Mouse (Mus musculus): ENCODE data around the gene Ddx39. TPM values are rescaled to one million over a fixed set of nuclear protein-coding genes. Genes with fewer than 3 reads are reported as not detected.

Gene Ddx39
- polyA plus RNA-seq, 1 experiment from 2014 or later, result 75.5 TPM

DNA sequence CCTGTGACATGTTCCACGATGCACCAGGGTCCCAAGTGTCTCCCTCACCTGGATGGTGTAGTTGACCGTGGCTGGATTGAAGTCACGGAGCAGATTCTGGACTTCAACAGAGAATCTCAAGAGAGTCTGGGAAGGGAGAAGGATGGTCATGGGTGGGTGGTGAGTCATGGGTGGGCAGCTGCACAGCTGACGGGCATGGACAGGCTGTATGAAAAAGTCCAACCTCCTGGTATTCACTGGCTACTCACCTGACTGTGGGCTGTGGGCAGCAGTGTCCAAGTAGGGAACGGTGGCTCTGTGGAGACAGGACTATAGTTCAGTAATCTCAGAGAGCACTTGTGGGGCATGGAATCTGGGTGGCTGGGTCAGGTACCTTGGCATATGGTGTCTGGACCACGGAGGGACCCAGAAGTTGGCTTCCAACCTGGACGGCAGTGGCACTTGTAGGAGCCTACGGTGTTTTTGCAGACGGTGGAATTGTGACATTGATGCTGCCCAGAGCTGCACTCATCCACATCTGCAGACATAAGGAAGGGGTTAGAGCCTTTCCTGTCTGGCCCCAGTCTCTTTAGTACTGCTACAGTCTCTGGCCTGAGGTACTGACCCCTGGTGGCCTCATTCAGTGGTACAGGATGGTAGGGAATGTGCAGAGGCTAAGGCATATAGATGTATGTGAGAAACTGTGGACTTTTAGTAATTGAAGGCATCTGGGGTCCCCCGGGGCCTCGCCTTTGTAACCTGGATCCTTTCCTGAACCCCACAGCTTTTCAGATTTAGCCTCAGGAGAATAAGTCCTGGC is 14.2 kb downstream of the Ddx39 start:
- Histone ChIP-seq H3K9ac (ENCODE audit: low read depth, low read length) (no peak overlapping the region), H3K4me1 (replicated peaks; ENCODE audit: control insufficient read depth, insufficient read depth, low read length) (no peaks in the 10 kb centered on the region), H3K27me3 (replicated peaks; ENCODE audit: control insufficient read depth, insufficient read depth, low read length) (no peaks in the 10 kb centered on the region), H3K9me3 (ENCODE audit: control insufficient read depth) (no peaks in the 10 kb centered on the region), H3K4me2 (replicated peaks; ENCODE audit: low read depth) (no peak overlapping the region), H3K27ac (ENCODE audit: low read depth, low read length) (no peak overlapping the region), H3K4me3 (ENCODE audit: low read depth, low read length) (no peak overlapping the region), H3K36me3 (ENCODE audit: control insufficient read depth, insufficient read depth) (peaks cover 60% of the 10 kb centered on the region)
- ATAC-seq, result no peak
- WGBS, result 70% methylated on average over 11 of the region's 11 CpGs
- TF ChIP-seq CTCF (IDR thresholded peaks at IDR 0.05; ENCODE audit: low read depth), result peak; percentile 81

- WGBS, result 80% methylated on average over 5 of the region's 5 CpGs
- TF ChIP-seq CTCF (IDR thresholded peaks at IDR 0.05; ENCODE audit: low read depth), result no peak
- Histone ChIP-seq H3K9me3 (ENCODE audit: control insufficient read depth) (no peaks in the 10 kb centered on the region), H3K27me3 (replicated peaks; ENCODE audit: control insufficient read depth, insufficient read depth, low read length) (no peaks in the 10 kb centered on the region), H3K27ac (ENCODE audit: low read depth, low read length) (no peak overlapping the region), H3K4me2 (replicated peaks; ENCODE audit: low read depth) (no peak overlapping the region), H3K36me3 (ENCODE audit: control insufficient read depth, insufficient read depth) (peaks cover 37% of the 10 kb centered on the region; the same call in 1 of the 2 replicates), H3K4me1 (replicated peaks; ENCODE audit: control insufficient read depth, insufficient read depth, low read length) (no peaks in the 10 kb centered on the region), H3K9ac (ENCODE audit: low read depth, low read length) (no peak overlapping the region), H3K4me3 (ENCODE audit: low read depth, low read length) (no peak overlapping the region)
- ATAC-seq, result no peak
Measured at GRCm38 (mm10) chr8:83731906-83732305, 16.9 kb downstream of the Ddx39 start.

DNA sequence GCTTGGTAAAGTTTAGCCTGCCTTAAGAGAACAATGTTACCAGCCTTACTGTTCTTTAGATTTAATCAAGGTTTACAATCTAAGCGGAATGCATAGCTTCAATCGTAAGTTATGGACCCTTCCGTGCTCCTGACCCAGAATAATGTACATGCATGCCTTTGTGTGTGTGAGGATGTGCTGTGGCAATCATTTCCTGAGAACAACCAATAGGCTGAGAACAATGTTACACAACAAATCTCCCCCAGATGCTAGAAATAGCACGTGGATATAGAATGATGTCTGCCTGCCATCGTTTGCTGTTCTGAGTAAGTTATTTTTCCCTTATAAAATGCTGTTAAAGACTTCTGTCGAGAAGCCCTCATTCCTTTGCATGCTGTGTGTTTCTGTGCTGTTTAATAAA is 17.9 kb downstream of the Ddx39 start:
- 80% methylated on average over 6 of the region's 6 CpGs for WGBS
- TF ChIP-seq CTCF (IDR thresholded peaks at IDR 0.05; ENCODE audit: low read depth), result no peak
- H3K9ac ChIP-seq (ENCODE audit: low read depth, low read length), result no peak overlapping the region

DNA sequence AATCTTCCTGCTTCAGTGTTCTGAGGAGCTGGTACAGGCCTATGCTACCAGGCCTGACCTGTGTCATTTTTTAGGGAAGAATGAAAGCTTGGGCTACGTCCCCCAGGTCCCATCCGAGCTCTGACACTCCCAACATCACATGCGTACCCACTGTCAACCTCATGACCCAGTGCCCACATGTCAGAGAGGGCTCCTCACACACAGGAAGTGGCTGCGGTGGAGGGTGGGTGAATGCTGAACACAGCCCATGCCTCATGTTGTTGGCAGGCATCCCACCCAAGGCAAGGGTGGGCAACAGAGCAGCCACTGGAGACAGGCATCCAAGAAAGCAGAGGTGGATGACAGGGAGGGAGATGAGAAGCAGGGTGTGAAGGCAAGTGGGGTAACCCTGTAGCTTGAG is 21.7 kb downstream of the Ddx39 start:
- no peak for TF ChIP-seq CTCF (IDR thresholded peaks at IDR 0.05; ENCODE audit: low read depth)
- Histone ChIP-seq H3K4me3 (ENCODE audit: low read depth, low read length) (no peak overlapping the region), H3K36me3 (ENCODE audit: control insufficient read depth, insufficient read depth) (peaks cover 2% of the 10 kb centered on the region; the same call in 1 of the 2 replicates), H3K27ac (ENCODE audit: low read depth, low read length) (no peak overlapping the region), H3K4me2 (replicated peaks; ENCODE audit: low read depth) (no peak overlapping the region), H3K9ac (ENCODE audit: low read depth, low read length) (no peak overlapping the region), H3K9me3 (ENCODE audit: control insufficient read depth) (no peaks in the 10 kb centered on the region), H3K27me3 (replicated peaks; ENCODE audit: control insufficient read depth, insufficient read depth, low read length) (no peaks in the 10 kb centered on the region), H3K4me1 (replicated peaks; ENCODE audit: control insufficient read depth, insufficient read depth, low read length) (0 out of 2 replicates have a peak, but pooled peaks cover 3% of the 10 kb centered on the region)
- WGBS, result 84% methylated on average over 4 of the region's 4 CpGs
- ATAC-seq, result no peak

More for the DNA sequence above, 17.9 kb downstream of the Ddx39 start:
- no peaks in the 10 kb centered on the region for H3K4me1 ChIP-seq (replicated peaks; ENCODE audit: control insufficient read depth, insufficient read depth, low read length)
- H3K4me3 ChIP-seq (ENCODE audit: low read depth, low read length), result no peak overlapping the region
- H3K27ac ChIP-seq (ENCODE audit: low read depth, low read length), result no peak overlapping the region
- no peaks in the 10 kb centered on the region for H3K9me3 ChIP-seq (ENCODE audit: control insufficient read depth)
- no peak overlapping the region for H3K4me2 ChIP-seq (replicated peaks; ENCODE audit: low read depth)
- no peaks in the 10 kb centered on the region for H3K27me3 ChIP-seq (replicated peaks; ENCODE audit: control insufficient read depth, insufficient read depth, low read length)
- ATAC-seq, result no peak
- H3K36me3 ChIP-seq (ENCODE audit: control insufficient read depth, insufficient read depth), result peaks cover 30% of the 10 kb centered on the region; the same call in 1 of the 2 replicates

DNA sequence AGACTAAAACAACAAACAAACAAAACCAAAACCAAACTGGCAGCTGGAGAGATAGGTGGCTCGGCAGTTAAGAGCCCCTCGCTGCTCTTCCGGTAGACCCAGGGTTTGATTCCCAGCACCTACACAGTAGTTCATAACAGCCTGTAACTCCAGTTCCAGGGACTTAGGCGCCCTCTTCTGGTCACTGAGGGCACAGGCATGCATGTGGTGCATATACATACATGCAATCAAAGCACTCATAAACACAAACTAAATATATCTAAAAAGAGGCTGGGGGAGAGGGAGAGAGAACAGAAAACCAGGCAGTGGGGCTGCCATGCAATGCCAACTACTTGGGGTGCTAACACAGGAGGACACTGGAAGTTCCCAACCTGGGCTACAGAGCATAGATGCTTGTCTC is 22.4 kb downstream of the Ddx39 start:
- no peak for ATAC-seq
- no peak overlapping the region for H3K27ac ChIP-seq (ENCODE audit: low read depth, low read length)
- peak overlapping the region; percentile 13; the same call in 1 of the 2 replicates for H3K4me2 ChIP-seq (replicated peaks; ENCODE audit: low read depth)
- H3K27me3 ChIP-seq (replicated peaks; ENCODE audit: control insufficient read depth, insufficient read depth, low read length), result no peaks in the 10 kb centered on the region
- no peaks in the 10 kb centered on the region for H3K9me3 ChIP-seq (ENCODE audit: control insufficient read depth)
- H3K4me1 ChIP-seq (replicated peaks; ENCODE audit: control insufficient read depth, insufficient read depth, low read length), result 0 out of 2 replicates have a peak, but pooled peaks cover 3% of the 10 kb centered on the region
- no peak overlapping the region for H3K9ac ChIP-seq (ENCODE audit: low read depth, low read length)
- WGBS, result 89% methylated on average over 4 of the region's 4 CpGs
- no peak overlapping the region for H3K4me3 ChIP-seq (ENCODE audit: low read depth, low read length)
- H3K36me3 ChIP-seq (ENCODE audit: control insufficient read depth, insufficient read depth), result no peaks in the 10 kb centered on the region
- peak; percentile 49 for TF ChIP-seq CTCF (IDR thresholded peaks at IDR 0.05; ENCODE audit: low read depth)

DNA sequence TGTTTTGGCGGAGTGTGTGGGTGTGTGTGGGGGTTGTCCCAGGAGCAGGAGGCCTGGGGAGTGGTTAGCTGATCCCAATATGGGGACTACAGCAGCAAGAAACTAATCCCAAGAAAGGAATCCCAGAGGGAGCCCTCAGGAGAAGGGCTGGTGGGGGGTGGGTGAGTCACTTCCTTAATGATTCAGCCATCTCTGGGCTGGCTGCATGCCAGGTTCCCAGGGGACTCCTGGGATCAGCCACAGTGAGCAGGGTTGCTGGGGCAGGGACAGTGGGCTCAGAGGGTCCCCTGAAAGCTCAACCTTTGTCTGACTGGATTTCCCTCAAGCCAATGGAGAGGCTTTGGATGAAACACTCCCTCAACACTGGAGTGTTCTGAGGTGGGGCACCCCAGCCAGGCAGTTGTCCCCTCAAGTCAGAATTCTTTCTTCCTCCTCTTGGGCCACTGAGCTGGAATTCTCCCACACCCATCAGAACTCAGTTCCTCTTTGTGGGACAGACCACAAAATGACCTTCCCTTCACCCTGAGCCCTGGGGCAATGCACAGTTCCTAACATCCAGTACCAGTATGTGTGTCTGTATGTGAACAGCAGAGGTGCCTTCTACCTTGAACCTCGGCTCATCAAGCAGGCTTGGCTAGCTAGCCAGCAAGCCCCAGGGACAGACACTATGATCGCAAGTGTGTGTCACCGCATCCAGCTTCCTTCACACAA is 23.0 kb downstream of the Ddx39 start:
- no peak for TF ChIP-seq CTCF (IDR thresholded peaks at IDR 0.05; ENCODE audit: low read depth)
- H3K4me2 ChIP-seq (replicated peaks; ENCODE audit: low read depth), result peak overlapping the region; percentile 88
- no peak overlapping the region for H3K4me3 ChIP-seq (ENCODE audit: low read depth, low read length)
- H3K27ac ChIP-seq (ENCODE audit: low read depth, low read length), result no peak overlapping the region; the same call in 1 of the 2 replicates
- no peaks in the 10 kb centered on the region for H3K36me3 ChIP-seq (ENCODE audit: control insufficient read depth, insufficient read depth)
- H3K9me3 ChIP-seq (ENCODE audit: control insufficient read depth), result no peaks in the 10 kb centered on the region
- no peaks in the 10 kb centered on the region for H3K27me3 ChIP-seq (replicated peaks; ENCODE audit: control insufficient read depth, insufficient read depth, low read length)
- WGBS, result 34% methylated on average over 4 of the region's 4 CpGs
- ATAC-seq, result peak; percentile 26; the same call in 1 of the 2 replicates
- 0 out of 2 replicates have a peak, but pooled peaks cover 3% of the 10 kb centered on the region for H3K4me1 ChIP-seq (replicated peaks; ENCODE audit: control insufficient read depth, insufficient read depth, low read length)
- H3K9ac ChIP-seq (ENCODE audit: low read depth, low read length), result no peak overlapping the region

All from intestine, postnatal 0 days (tissue).